20 mouse cellular contexts compared by ENCODE assay signal in genomic region chr16:65586111-65586865, GRCm38 (mm10).
"Had no signal": no experiment of that assay in that cellular context is flagged by ENCODE, and none has a peak within 500 bp of the region (broad histone marks: within the 10 kb centered on the region; RNA-seq: fewer than 3 reads in every experiment).

No protein-coding gene starts in this region.

- H3K9ac ChIP-seq: limb, embryonic 13.5 days; liver, embryonic 12.5 days; liver, embryonic 15.5 days; lung, embryonic 15.5 days; midbrain, embryonic 12.5 days had no signal

- DNase-seq: kidney, adult 2 months; kidney, postnatal 25 days; layer of hippocampus, adult 9-11 months; liver; lung, adult 18-20 months; lung, postnatal 10 days; lung, postnatal 4 days; thymus, adult 2 months; thymus, postnatal 14 days; thymus, postnatal 4 days had no signal

- H3K4me3 ChIP-seq: layer of hippocampus, adult 2 months; limb, embryonic 10.5 days; limb, embryonic 13.5 days; liver, embryonic 12.5 days; liver, embryonic 15.5 days; lung, embryonic 15.5 days; midbrain, embryonic 12.5 days had no signal

- H3K9me3 ChIP-seq: limb, embryonic 10.5 days; limb, embryonic 13.5 days; liver, embryonic 12.5 days; liver, embryonic 15.5 days; lung, embryonic 15.5 days; midbrain, embryonic 12.5 days had no signal

- H3K36me3 ChIP-seq: limb, embryonic 10.5 days; limb, embryonic 13.5 days; liver, embryonic 12.5 days; liver, embryonic 15.5 days; lung, embryonic 15.5 days; midbrain, embryonic 12.5 days had no signal

- H3K4me2 ChIP-seq: limb, embryonic 13.5 days; liver, embryonic 12.5 days; liver, embryonic 15.5 days; lung, embryonic 15.5 days; midbrain, embryonic 12.5 days had no signal

- H3K27ac ChIP-seq: kidney, postnatal 0 days; layer of hippocampus, adult 2 months; limb, embryonic 10.5 days; limb, embryonic 13.5 days; liver, embryonic 12.5 days; liver, embryonic 15.5 days; lung, embryonic 15.5 days; midbrain, embryonic 12.5 days; stomach, postnatal 0 days had no signal

- H3K27me3 ChIP-seq: limb, embryonic 13.5 days; liver, embryonic 12.5 days; liver, embryonic 15.5 days; lung, embryonic 15.5 days; midbrain, embryonic 12.5 days had no signal

- H3K4me1 ChIP-seq: limb, embryonic 10.5 days; liver, embryonic 12.5 days; liver, embryonic 15.5 days; lung, embryonic 15.5 days; midbrain, embryonic 12.5 days had no signal

- ATAC-seq: inflammation-experienced regulatory T-cells, adult 6 months; liver, embryonic 12.5 days had no signal
